Mouse (Mus musculus) stomach, postnatal 0 days (tissue): ENCODE measurements around the gene Olfr741. TPM values are rescaled to one million over a fixed set of nuclear protein-coding genes. Genes with fewer than 3 reads are reported as not detected.

Source experiments
- ATAC-seq: fragments of 200-750 bp; cut with Nextera tagmentation; 2 replicates; pipeline ENCODE4 v1.8.0; 2017; ENCODE audit not compliant: low FRiP score, low TSS enrichment
- DNase-seq: peaks from one replicate; pipeline ENCODE4 v3.0.0-alpha.2; 2016; ENCODE audit warnings: low spot score
- H3K27ac ChIP-seq: fragments of 300-500 bp; sonication (generic); replicated peaks from 2 replicates; pipeline ENCODE4 v1.5.1; 2014; ENCODE audit warnings: mild to moderate bottlenecking, control low read depth
- H3K27me3 ChIP-seq: fragments of 300-500 bp; sonication (generic); 2 replicates; pipeline ENCODE4 v1.6.1; 2014; ENCODE audit warnings: low read length; ENCODE audit not compliant: control insufficient read depth, insufficient read depth
- H3K36me3 ChIP-seq: fragments of 300-500 bp; sonication (generic); 2 replicates; pipeline ENCODE4 v1.6.1; 2014; ENCODE audit warnings: low read length, mixed read lengths; ENCODE audit not compliant: control insufficient read depth, insufficient read depth
- H3K4me1 ChIP-seq: fragments of 300-500 bp; sonication (generic); replicated peaks from 2 replicates; pipeline ENCODE4 v1.6.1; 2014; ENCODE audit warnings: antibody characterized with exemption; ENCODE audit not compliant: control insufficient read depth, insufficient read depth
- H3K4me2 ChIP-seq: fragments of 300-500 bp; sonication (generic); replicated peaks from 2 replicates; pipeline ENCODE4 v1.6.1; 2014; ENCODE audit warnings: low read depth, mild to moderate bottlenecking, control low read depth, moderate library complexity
- H3K4me3 ChIP-seq: fragments of 300-500 bp; sonication (generic); 2 replicates; pipeline ENCODE4 v1.5.1; 2014; ENCODE audit warnings: low read depth, low read length, control low read depth
- H3K9ac ChIP-seq: fragments of 300-500 bp; sonication (generic); 2 replicates; pipeline ENCODE4 v1.6.1; 2014; ENCODE audit warnings: mild to moderate bottlenecking, low read length, control low read depth, mixed read lengths
- H3K9me3 ChIP-seq: fragments of 300-500 bp; sonication (generic); 2 replicates; pipeline ENCODE4 v1.6.1; 2016; ENCODE audit warnings: low read length; ENCODE audit not compliant: control insufficient read depth
- CTCF ChIP-seq: IDR thresholded peaks from 2 replicates; pipeline ENCODE4 v1.5.1; 2016; ENCODE audit warnings: antibody characterized with exemption, low read depth, mild to moderate bottlenecking, moderate library complexity
- EP300 ChIP-seq: optimal IDR thresholded peaks from 2 replicates; pipeline ENCODE3; 2016; ENCODE audit warnings: antibody characterized with exemption
- WGBS: fragments of 180-500 bp; shearing (Covaris S2); extraction: QIAGEN DNeasy Blood & Tissue Kit; methylation state at CpG from one replicate; pipeline ENCODE4 v1.1.7; 2014; 5-methylcytosine and 5-hydroxymethylcytosine counted together
- polyA plus RNA-seq: library from polyadenylated mRNA; unstranded; fragments of >200 nt; fragmentation: Nextera tagmentation; extraction: Ambion mirVana; gene quantifications from 2 replicates; pipeline ENCODE4 v1.2.1, GENCODE M21; 2015

Gene Olfr741
- polyA plus RNA-seq, result 0.02 TPM in 1 of 2 replicates, not detected in the other

DNA sequence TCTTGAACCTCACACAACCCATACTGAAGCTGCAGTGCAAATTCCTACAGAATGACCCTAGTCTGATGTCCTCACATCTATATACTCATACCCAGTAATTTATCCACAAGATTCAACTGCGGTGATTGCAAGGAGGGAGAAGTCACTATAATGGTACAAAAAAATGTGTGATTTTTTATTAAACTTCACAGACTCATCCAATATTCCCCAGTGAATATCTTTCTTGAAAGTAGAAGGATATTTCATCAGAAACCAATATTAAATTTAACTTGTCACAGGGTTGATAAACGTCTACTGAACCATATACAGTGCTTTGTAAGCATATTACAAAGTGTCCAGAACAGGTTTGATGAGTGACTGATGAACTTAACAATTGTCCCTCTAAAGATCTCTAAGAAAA is at the start of gene Olfr741:
Gene Olfr741 (plus strand): TSS at position 301 of the 400 bp plus-strand sequence.
- WGBS, result 74% methylated on average over 2 of the region's 2 CpGs
- Histone ChIP-seq H3K4me2 (no peak within 1 kb of the TSS), H3K36me3 (no peaks in the 10 kb centered on the region), H3K27me3 (no peaks in the 10 kb centered on the region), H3K9ac (no peak within 1 kb of the TSS), H3K4me1 (no peaks in the 10 kb centered on the region), H3K4me3 (no peak within 1 kb of the TSS), H3K9me3 (no peaks in the 10 kb centered on the region), H3K27ac (no peak within 1 kb of the TSS)
- ATAC-seq (no peak), DNase-seq (no peak)
- TF ChIP-seq CTCF (no peak), EP300 (no peak)

DNA sequence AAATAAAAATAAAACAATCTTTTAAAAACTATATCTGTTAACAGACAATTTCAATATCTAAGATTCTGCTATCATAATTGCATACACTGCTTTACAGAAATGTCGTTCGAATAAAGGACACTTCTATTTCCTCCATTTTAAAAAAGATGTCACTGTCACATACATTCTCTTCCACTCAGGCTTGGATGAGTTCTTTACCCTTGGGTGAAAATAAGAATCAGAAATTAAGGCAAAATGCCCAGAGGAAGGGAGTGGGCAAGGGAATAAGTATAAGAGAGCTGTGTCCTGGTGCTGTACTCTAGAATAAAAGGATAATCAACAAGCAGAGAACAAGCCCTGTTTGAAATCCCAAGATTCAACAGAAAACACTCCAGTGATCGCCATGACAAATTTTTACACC is 27.3 kb upstream of the Olfr741 start, which contains the start of gene Olfr740:
Gene Olfr740 (plus strand): TSS at position 301 of the 400 bp plus-strand sequence.
- Histone ChIP-seq H3K4me2 (no peak within 1 kb of the TSS), H3K27ac (no peak within 1 kb of the TSS), H3K27me3 (no peaks in the 10 kb centered on the region), H3K9ac (no peak within 1 kb of the TSS), H3K4me1 (no peaks in the 10 kb centered on the region), H3K9me3 (no peaks in the 10 kb centered on the region), H3K36me3 (no peaks in the 10 kb centered on the region), H3K4me3 (no peak within 1 kb of the TSS)
- WGBS, result 80% methylated on average over 3 of the region's 3 CpGs
- TF ChIP-seq EP300, result no peak
- TF ChIP-seq CTCF, result no peak
- ATAC-seq (no peak), DNase-seq (no peak)

DNA sequence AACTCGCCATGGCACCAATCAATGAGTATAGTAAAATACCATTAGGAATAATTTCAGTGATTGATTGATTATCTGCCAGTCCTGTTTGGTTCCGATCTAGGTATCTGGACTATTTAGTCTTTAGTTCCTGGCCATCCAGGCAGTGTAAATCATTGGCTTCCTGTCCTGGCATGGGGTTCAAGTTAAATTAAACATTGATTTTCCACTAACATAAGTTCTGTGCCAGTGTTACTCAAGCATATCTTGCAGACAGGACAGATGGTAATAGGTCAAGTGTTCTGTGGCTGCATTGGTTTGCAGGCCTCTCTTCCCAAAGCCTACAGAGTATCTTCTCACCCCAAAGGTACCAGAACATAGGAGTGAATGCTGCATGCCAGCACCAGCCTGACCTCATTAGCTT is 5.9 kb downstream of the Olfr741 start:
- H3K36me3 ChIP-seq, result no peaks in the 10 kb centered on the region
- H3K27ac ChIP-seq, result no peak overlapping the region
- no peak overlapping the region for H3K4me3 ChIP-seq
- TF ChIP-seq CTCF, result no peak
- no peak for TF ChIP-seq EP300
- no peak overlapping the region for H3K4me2 ChIP-seq
- H3K9me3 ChIP-seq, result no peaks in the 10 kb centered on the region
- no peaks in the 10 kb centered on the region for H3K4me1 ChIP-seq
- DNase-seq (no peak), ATAC-seq (no peak)
- WGBS, result 66% methylated on average over 2 of the region's 2 CpGs
- H3K27me3 ChIP-seq, result no peaks in the 10 kb centered on the region
- no peak overlapping the region for H3K9ac ChIP-seq

DNA sequence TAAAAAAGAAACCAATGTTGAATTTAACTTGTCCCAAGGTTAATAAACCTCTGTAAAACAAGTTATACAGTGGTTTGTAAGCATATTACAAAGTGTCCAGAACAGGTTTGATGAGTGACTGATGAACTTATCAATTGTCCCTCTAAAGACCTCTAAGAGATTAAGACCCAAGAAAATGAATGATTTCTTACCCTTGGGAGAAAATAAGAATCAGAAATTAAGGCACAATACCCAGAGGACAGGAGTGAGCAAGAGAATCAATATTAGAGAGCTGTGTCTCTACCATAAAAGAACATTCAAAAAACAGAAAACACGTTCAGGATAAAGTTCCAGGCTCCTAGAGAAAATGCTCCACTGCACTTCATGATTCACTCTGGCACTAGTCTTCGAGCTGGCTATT is 30.8 kb downstream of the Olfr741 start, which contains the start of gene Olfr742:
Gene Olfr742 (plus strand): TSS at position 301 of the 400 bp plus-strand sequence.
- no peak within 1 kb of the TSS for H3K9ac ChIP-seq
- TF ChIP-seq CTCF (no peak), EP300 (no peak)

DNA sequence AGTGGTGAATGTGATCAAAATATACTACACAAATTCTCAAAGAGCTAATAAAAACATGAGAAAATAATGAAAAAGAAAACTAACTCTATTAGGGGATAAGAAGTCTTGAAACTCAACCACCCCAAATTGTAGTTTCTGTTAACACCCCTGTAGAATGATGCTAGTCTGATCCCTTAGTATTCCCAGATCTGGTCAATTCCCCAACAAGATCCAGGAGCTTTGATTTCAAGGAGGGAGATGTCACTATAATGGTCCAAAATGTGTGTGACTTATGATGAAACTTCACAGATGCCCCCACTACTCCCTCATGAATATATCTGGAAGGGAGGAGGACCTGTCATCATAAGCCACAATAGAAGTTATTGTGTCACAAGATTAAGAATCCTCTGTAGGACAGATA is 49.0 kb downstream of the Olfr741 start, which contains the start of gene Olfr743:
Gene Olfr743 (plus strand): TSS at position 301 of the 400 bp plus-strand sequence.
- Histone ChIP-seq H3K27ac (no peak within 1 kb of the TSS), H3K4me2 (no peak within 1 kb of the TSS), H3K4me3 (no peak within 1 kb of the TSS), H3K4me1 (no peaks in the 10 kb centered on the region), H3K36me3 (no peaks in the 10 kb centered on the region), H3K9me3 (no peaks in the 10 kb centered on the region), H3K9ac (no peak within 1 kb of the TSS), H3K27me3 (no peaks in the 10 kb centered on the region)
- no peak for DNase-seq
- no peak for ATAC-seq
- no peak for TF ChIP-seq EP300
- no peak for TF ChIP-seq CTCF

More for the DNA sequence above, 30.8 kb downstream of the Olfr741 start, which contains the start of gene Olfr742:
- Histone ChIP-seq H3K4me2 (no peak within 1 kb of the TSS), H3K4me3 (no peak within 1 kb of the TSS), H3K9me3 (no peaks in the 10 kb centered on the region), H3K27ac (no peak within 1 kb of the TSS), H3K4me1 (no peaks in the 10 kb centered on the region), H3K36me3 (no peaks in the 10 kb centered on the region), H3K27me3 (no peaks in the 10 kb centered on the region)
- WGBS, result 49% methylated on average over 2 of the region's 2 CpGs
- ATAC-seq, result no peak
- DNase-seq, result no peak

Other genes starting within 250 kb of the Olfr741 start
- gene Olfr731, start 230.9 kb upstream of the Olfr741 start, polyA plus RNA-seq, result not detected in 2 replicates
- gene Olfr732, start 188.5 kb upstream of the Olfr741 start, polyA plus RNA-seq, result not detected in 2 replicates
- not detected in 2 replicates for gene Olfr733, start 171.2 kb upstream of the Olfr741 start, polyA plus RNA-seq
- gene Olfr734, start 146.0 kb upstream of the Olfr741 start, polyA plus RNA-seq, result not detected in 2 replicates
- not detected in 2 replicates for gene Olfr735, start 123.9 kb upstream of the Olfr741 start, polyA plus RNA-seq
- gene Tlr11, start 114.8 kb upstream of the Olfr741 start, polyA plus RNA-seq, result 0.04 TPM in 1 of 2 replicates, not detected in the other
- not detected in 2 replicates for gene Olfr736, start 91.6 kb upstream of the Olfr741 start, polyA plus RNA-seq
- gene Olfr738, start 65.2 kb upstream of the Olfr741 start, polyA plus RNA-seq, result not detected in 2 replicates
- gene Olfr739, start 54.1 kb upstream of the Olfr741 start, polyA plus RNA-seq, result not detected in 2 replicates
- 0.02 TPM in 1 of 2 replicates, not detected in the other for gene Olfr740, start 27.2 kb upstream of the Olfr741 start, polyA plus RNA-seq
- not detected in 2 replicates for gene Olfr742, start 30.9 kb downstream of the Olfr741 start, polyA plus RNA-seq
- gene Olfr743, start 49.1 kb downstream of the Olfr741 start, polyA plus RNA-seq, result not detected in 2 replicates
- not detected in 2 replicates for gene Olfr744, start 142.1 kb downstream of the Olfr741 start, polyA plus RNA-seq
- gene Olfr745, start 166.7 kb downstream of the Olfr741 start, polyA plus RNA-seq, result 0.08 TPM in 1 of 2 replicates, not detected in the other
- not detected in 2 replicates for gene Olfr746, start 174.3 kb downstream of the Olfr741 start, polyA plus RNA-seq
- not detected in 2 replicates for gene Olfr747, start 220.5 kb downstream of the Olfr741 start, polyA plus RNA-seq
- not detected in 2 replicates for gene Olfr748, start 234.6 kb downstream of the Olfr741 start, polyA plus RNA-seq